Mouse (Mus musculus): ENCODE results near the gene Syncrip. TPM values are rescaled to one million over a fixed set of nuclear protein-coding genes. Genes with fewer than 3 reads are reported as not detected.
A peak's percentile ranks its signal among the peaks of the same experiment; 100 is the strongest.
"Not testable (repeated sequence)": the region's sequence is repeated elsewhere in the genome, so short reads cannot be mapped to it uniquely, and the experiment has no call there.

Gene Syncrip
- 150 and 162 TPM in 2 replicates for polyA plus RNA-seq (2014; fragmentation: Nextera tagmentation; extraction: Ambion mirVana)

DNA sequence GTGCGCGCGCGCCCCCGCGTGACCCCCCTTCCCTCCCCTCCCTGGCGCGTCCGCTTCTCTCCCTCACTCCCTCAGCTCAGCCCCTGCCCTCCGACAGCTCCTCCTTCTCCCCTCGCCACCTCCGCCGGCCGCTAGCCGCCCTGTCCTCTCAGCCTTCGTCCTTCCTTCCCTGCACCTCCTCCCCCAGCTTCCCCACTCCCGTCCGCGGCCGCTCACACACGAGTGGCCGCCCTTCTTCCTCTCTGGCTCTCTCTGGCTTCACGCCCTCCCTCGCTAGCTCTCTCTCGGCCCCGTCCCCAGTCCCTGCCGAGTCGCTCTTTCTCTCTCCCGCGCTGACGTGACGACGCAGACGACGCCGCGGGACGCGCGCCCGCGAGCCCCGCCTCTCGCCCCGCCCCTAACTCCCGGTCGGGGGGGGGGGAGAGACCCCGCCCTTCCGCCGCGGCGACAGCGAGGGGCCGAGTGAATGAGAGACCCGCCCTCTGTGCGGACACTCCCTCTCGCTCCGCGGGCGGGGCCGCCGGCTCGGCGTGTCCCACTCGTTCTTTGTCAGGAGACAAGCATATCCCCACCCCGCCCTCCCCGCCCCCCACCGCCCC, at the start of gene Syncrip:
Gene Syncrip, minus strand, starts transcription at position 345 of the 599 bp plus-strand sequence.
- ATAC-seq (replicated peaks; ENCODE audit: insufficient number of reproducible peaks, low FRiP score, low TSS enrichment, low read depth) (peak; percentile 95), DNase-seq (ENCODE audit: low spot score) (peak; percentile 95)
- not testable (repeated sequence) for H3K36me3 ChIP-seq (replicated peaks; ENCODE audit: control insufficient read depth, insufficient read depth, low read depth, low read length); H3K9me3 ChIP-seq (replicated peaks; ENCODE audit: control insufficient read depth, low read length); H3K4me1 ChIP-seq (ENCODE audit: control insufficient read depth, insufficient read depth, low read length); H3K27me3 ChIP-seq (ENCODE audit: control insufficient read depth, insufficient read depth, low read length)
- peak within 1 kb of the TSS; percentile 80 for H3K4me2 ChIP-seq (ENCODE audit: low read depth, low read length)
- H3K4me3 ChIP-seq (ENCODE audit: low read depth, low read length) = peak within 1 kb of the TSS; percentile 100
- WGBS = 0% methylated on average over 28 of the region's 68 CpGs
- H3K27ac ChIP-seq (replicated peaks; ENCODE audit: low read depth, low read length) = peak within 1 kb of the TSS; percentile 98
- peak within 1 kb of the TSS; percentile 99 for H3K9ac ChIP-seq (replicated peaks; ENCODE audit: low read length)

- WGBS = 76% methylated on average over 5 of the region's 5 CpGs
Observed at GRCm38 (mm10) chr9:88529979-88530580, 47.7 kb upstream of the Syncrip start.

DNA sequence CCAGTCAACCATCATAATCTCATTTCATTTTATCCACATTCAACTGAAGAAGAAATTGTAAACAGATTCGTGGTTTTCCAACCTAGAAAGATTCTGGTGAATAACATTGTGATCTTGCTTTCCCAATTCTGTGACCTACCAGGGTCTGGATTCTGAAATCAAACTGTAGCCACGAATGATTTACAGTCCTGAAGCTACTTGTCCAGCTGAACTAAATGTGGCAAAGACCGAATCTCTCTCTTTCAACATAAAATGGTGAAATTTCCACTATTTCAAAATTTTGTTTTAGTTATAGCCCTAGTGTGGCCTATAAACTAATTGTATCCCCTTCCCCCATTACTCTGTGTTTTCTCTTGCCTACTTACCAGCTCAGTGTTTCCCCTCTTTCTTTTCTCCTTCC, 47.2 kb upstream of the Syncrip start:
- Histone ChIP-seq H3K9ac (replicated peaks; ENCODE audit: low read length) (no peak overlapping the region), H3K4me3 (ENCODE audit: low read depth, low read length) (no peak overlapping the region), H3K9me3 (replicated peaks; ENCODE audit: control insufficient read depth, low read length) (no peaks in the 10 kb centered on the region), H3K4me1 (ENCODE audit: control insufficient read depth, insufficient read depth, low read length) (no peaks in the 10 kb centered on the region), H3K36me3 (replicated peaks; ENCODE audit: control insufficient read depth, insufficient read depth, low read depth, low read length) (no peaks in the 10 kb centered on the region), H3K27me3 (ENCODE audit: control insufficient read depth, insufficient read depth, low read length) (no peaks in the 10 kb centered on the region), H3K27ac (replicated peaks; ENCODE audit: low read depth, low read length) (no peak overlapping the region), H3K4me2 (ENCODE audit: low read depth, low read length) (no peak overlapping the region)
- 84% methylated on average over 3 of the region's 3 CpGs for WGBS
- ATAC-seq (replicated peaks; ENCODE audit: insufficient number of reproducible peaks, low FRiP score, low TSS enrichment, low read depth) (no peak), DNase-seq (ENCODE audit: low spot score) (no peak)

More at GRCm38 (mm10) chr9:88529979-88530580, 47.7 kb upstream of the Syncrip start:
- ATAC-seq (replicated peaks; ENCODE audit: insufficient number of reproducible peaks, low FRiP score, low TSS enrichment, low read depth) (no peak), DNase-seq (ENCODE audit: low spot score) (no peak)
- Histone ChIP-seq H3K4me1 (ENCODE audit: control insufficient read depth, insufficient read depth, low read length) (no peaks in the 10 kb centered on the region), H3K4me2 (ENCODE audit: low read depth, low read length) (no peak overlapping the region), H3K27ac (replicated peaks; ENCODE audit: low read depth, low read length) (no peak overlapping the region), H3K27me3 (ENCODE audit: control insufficient read depth, insufficient read depth, low read length) (no peaks in the 10 kb centered on the region), H3K36me3 (replicated peaks; ENCODE audit: control insufficient read depth, insufficient read depth, low read depth, low read length) (no peaks in the 10 kb centered on the region), H3K4me3 (ENCODE audit: low read depth, low read length) (no peak overlapping the region), H3K9me3 (replicated peaks; ENCODE audit: control insufficient read depth, low read length) (no peaks in the 10 kb centered on the region), H3K9ac (replicated peaks; ENCODE audit: low read length) (no peak overlapping the region)

- Histone ChIP-seq H3K9ac (replicated peaks; ENCODE audit: low read length) (no peak overlapping the region), H3K27ac (replicated peaks; ENCODE audit: low read depth, low read length) (no peak overlapping the region), H3K27me3 (ENCODE audit: control insufficient read depth, insufficient read depth, low read length) (no peaks in the 10 kb centered on the region), H3K9me3 (replicated peaks; ENCODE audit: control insufficient read depth, low read length) (no peaks in the 10 kb centered on the region), H3K4me2 (ENCODE audit: low read depth, low read length) (no peak overlapping the region), H3K4me1 (ENCODE audit: control insufficient read depth, insufficient read depth, low read length) (no peaks in the 10 kb centered on the region), H3K4me3 (ENCODE audit: low read depth, low read length) (no peak overlapping the region), H3K36me3 (replicated peaks; ENCODE audit: control insufficient read depth, insufficient read depth, low read depth, low read length) (no peaks in the 10 kb centered on the region)
- DNase-seq (ENCODE audit: low spot score) (no peak), ATAC-seq (replicated peaks; ENCODE audit: insufficient number of reproducible peaks, low FRiP score, low TSS enrichment, low read depth) (no peak)
- 84% methylated on average over 5 of the region's 5 CpGs for WGBS
Observed at GRCm38 (mm10) chr9:88528736-88529135, 46.4 kb upstream of the Syncrip start.

DNA sequence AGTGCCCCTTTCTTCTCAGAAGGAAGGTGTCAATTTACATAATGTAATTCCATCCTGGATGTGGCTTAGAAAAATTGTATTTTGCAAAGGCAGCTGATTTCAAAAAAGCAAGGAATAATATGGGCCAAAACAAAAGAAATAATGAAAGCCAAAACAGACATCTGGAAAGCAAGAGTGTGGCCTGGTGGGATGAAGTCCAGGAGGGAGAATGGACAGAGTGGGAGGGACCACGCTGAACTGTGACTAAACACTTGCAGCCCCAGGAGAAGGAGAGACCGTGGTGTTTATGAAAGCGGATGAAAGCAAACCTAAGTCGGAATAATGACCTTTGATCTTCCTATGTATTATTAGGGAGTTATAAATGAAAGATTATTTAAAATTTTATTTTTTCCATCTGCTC, 45.6 kb upstream of the Syncrip start:
- no peak overlapping the region for H3K9ac ChIP-seq (replicated peaks; ENCODE audit: low read length)
- H3K4me1 ChIP-seq (ENCODE audit: control insufficient read depth, insufficient read depth, low read length) = no peaks in the 10 kb centered on the region
- DNase-seq (ENCODE audit: low spot score) (peak; percentile 22), ATAC-seq (replicated peaks; ENCODE audit: insufficient number of reproducible peaks, low FRiP score, low TSS enrichment, low read depth) (no peak)
- 65% methylated on average over 4 of the region's 4 CpGs for WGBS
- H3K4me3 ChIP-seq (ENCODE audit: low read depth, low read length) = no peak overlapping the region
- no peak overlapping the region for H3K27ac ChIP-seq (replicated peaks; ENCODE audit: low read depth, low read length)
- H3K27me3 ChIP-seq (ENCODE audit: control insufficient read depth, insufficient read depth, low read length) = no peaks in the 10 kb centered on the region
- H3K9me3 ChIP-seq (replicated peaks; ENCODE audit: control insufficient read depth, low read length) = no peaks in the 10 kb centered on the region
- no peaks in the 10 kb centered on the region for H3K36me3 ChIP-seq (replicated peaks; ENCODE audit: control insufficient read depth, insufficient read depth, low read depth, low read length)
- no peak overlapping the region for H3K4me2 ChIP-seq (ENCODE audit: low read depth, low read length)

GRCm38 (mm10) chr9:88525341-88525740, 43.0 kb upstream of the Syncrip start:
- Histone ChIP-seq H3K4me3 (ENCODE audit: low read depth, low read length) (no peak overlapping the region), H3K36me3 (replicated peaks; ENCODE audit: control insufficient read depth, insufficient read depth, low read depth, low read length) (peaks cover 7% of the 10 kb centered on the region; the same call in 1 of the 2 replicates), H3K4me1 (ENCODE audit: control insufficient read depth, insufficient read depth, low read length) (no peaks in the 10 kb centered on the region), H3K27me3 (ENCODE audit: control insufficient read depth, insufficient read depth, low read length) (no peaks in the 10 kb centered on the region), H3K27ac (replicated peaks; ENCODE audit: low read depth, low read length) (no peak overlapping the region), H3K9ac (replicated peaks; ENCODE audit: low read length) (no peak overlapping the region), H3K4me2 (ENCODE audit: low read depth, low read length) (no peak overlapping the region), H3K9me3 (replicated peaks; ENCODE audit: control insufficient read depth, low read length) (no peaks in the 10 kb centered on the region)
- 86% methylated on average over 6 of the region's 6 CpGs for WGBS
- no peak for ATAC-seq (replicated peaks; ENCODE audit: insufficient number of reproducible peaks, low FRiP score, low TSS enrichment, low read depth)
- no peak for DNase-seq (ENCODE audit: low spot score)

DNA sequence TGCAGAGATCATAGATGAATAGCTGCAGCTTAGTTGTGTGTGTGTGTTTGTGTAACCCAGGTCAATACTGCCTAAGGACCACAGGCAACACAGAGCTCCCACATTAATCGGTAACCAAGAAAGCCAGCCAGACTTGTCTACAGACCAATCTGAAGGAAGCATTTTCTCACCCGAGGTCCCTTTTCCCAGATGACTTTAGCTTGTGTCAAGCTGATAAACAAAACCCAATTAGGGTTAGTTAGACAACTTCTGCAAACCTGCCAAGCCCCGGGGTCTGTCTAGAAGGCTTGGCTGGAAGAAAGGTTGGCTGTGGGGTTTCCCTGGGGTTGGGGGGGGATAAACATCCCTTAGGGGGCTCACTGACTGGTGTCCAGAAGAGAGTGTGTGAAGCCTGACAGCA, 42.4 kb upstream of the Syncrip start:
- no peak for DNase-seq (ENCODE audit: low spot score)
- Histone ChIP-seq H3K27me3 (ENCODE audit: control insufficient read depth, insufficient read depth, low read length) (no peaks in the 10 kb centered on the region), H3K9me3 (replicated peaks; ENCODE audit: control insufficient read depth, low read length) (no peaks in the 10 kb centered on the region), H3K4me3 (ENCODE audit: low read depth, low read length) (no peak overlapping the region), H3K27ac (replicated peaks; ENCODE audit: low read depth, low read length) (no peak overlapping the region), H3K36me3 (replicated peaks; ENCODE audit: control insufficient read depth, insufficient read depth, low read depth, low read length) (peaks cover 7% of the 10 kb centered on the region; the same call in 1 of the 2 replicates), H3K4me1 (ENCODE audit: control insufficient read depth, insufficient read depth, low read length) (no peaks in the 10 kb centered on the region), H3K9ac (replicated peaks; ENCODE audit: low read length) (no peak overlapping the region), H3K4me2 (ENCODE audit: low read depth, low read length) (no peak overlapping the region)
- WGBS = 76% methylated on average over 3 of the region's 3 CpGs
- no peak for ATAC-seq (replicated peaks; ENCODE audit: insufficient number of reproducible peaks, low FRiP score, low TSS enrichment, low read depth)

- Histone ChIP-seq H3K4me2 (ENCODE audit: low read depth, low read length) (no peak overlapping the region), H3K4me1 (ENCODE audit: control insufficient read depth, insufficient read depth, low read length) (no peaks in the 10 kb centered on the region), H3K9me3 (replicated peaks; ENCODE audit: control insufficient read depth, low read length) (no peaks in the 10 kb centered on the region), H3K27ac (replicated peaks; ENCODE audit: low read depth, low read length) (no peak overlapping the region), H3K9ac (replicated peaks; ENCODE audit: low read length) (no peak overlapping the region), H3K27me3 (ENCODE audit: control insufficient read depth, insufficient read depth, low read length) (no peaks in the 10 kb centered on the region), H3K4me3 (ENCODE audit: low read depth, low read length) (no peak overlapping the region), H3K36me3 (replicated peaks; ENCODE audit: control insufficient read depth, insufficient read depth, low read depth, low read length) (peaks cover 7% of the 10 kb centered on the region; the same call in 1 of the 2 replicates)
- WGBS = 93% methylated on average over 2 of the region's 2 CpGs
- no peak for ATAC-seq (replicated peaks; ENCODE audit: insufficient number of reproducible peaks, low FRiP score, low TSS enrichment, low read depth)
- no peak for DNase-seq (ENCODE audit: low spot score)
Observed at GRCm38 (mm10) chr9:88524367-88524766, 42.0 kb upstream of the Syncrip start.
